Mouse (Mus musculus) heart, embryonic 10.5 days (tissue): Measurements from ENCODE around the gene Ttyh3. TPM values are rescaled to one million over a fixed set of nuclear protein-coding genes. Genes with fewer than 3 reads are reported as not detected.

Experiments used
- DNase-seq: peaks from one replicate; pipeline ENCODE4 v3.0.0-alpha.2; 2017; ENCODE audit warnings: low spot score
- H3K27ac ChIP-seq: fragments of 300-500 bp; sonication (generic); 2 replicates; pipeline ENCODE4 v1.5.1; 2016; ENCODE audit warnings: mild to moderate bottlenecking
- H3K27me3 ChIP-seq: fragments of 300-500 bp; sonication (generic); 2 replicates; pipeline ENCODE4 v1.6.1; 2016; ENCODE audit warnings: mild to moderate bottlenecking; ENCODE audit not compliant: poor library complexity, insufficient read depth, severe bottlenecking
- H3K36me3 ChIP-seq: fragments of 300-500 bp; sonication (generic); 2 replicates; pipeline ENCODE4 v1.6.1; 2016; ENCODE audit warnings: mild to moderate bottlenecking, moderate library complexity
- H3K4me1 ChIP-seq: fragments of 300-500 bp; sonication (generic); 2 replicates; pipeline ENCODE4 v1.6.1; 2016; ENCODE audit warnings: mild to moderate bottlenecking
- H3K4me3 ChIP-seq: fragments of 300-500 bp; sonication (generic); 2 replicates; pipeline ENCODE4 v1.5.1; 2016; ENCODE audit warnings: mild to moderate bottlenecking, moderate library complexity
- H3K9me3 ChIP-seq: fragments of 300-500 bp; sonication (generic); 2 replicates; pipeline ENCODE4 v1.6.1; 2016; ENCODE audit warnings: mild to moderate bottlenecking, moderate library complexity
- WGBS: fragments of 180-500 bp; shearing (Covaris S2); methylation state at CpG from one replicate; pipeline ENCODE4 v1.1.7; 2016; 5-methylcytosine and 5-hydroxymethylcytosine counted together
- polyA plus RNA-seq: library from polyadenylated mRNA; unstranded; fragments of >200 nt; fragmentation: Nextera tagmentation; extraction: Ambion mirVana; gene quantifications from 2 replicates; pipeline ENCODE4 v1.2.1, GENCODE M21; 2016

The Ttyh3 gene
- polyA plus RNA-seq, 1 experiment from 2014 or later: 32.9 TPM

DNA sequence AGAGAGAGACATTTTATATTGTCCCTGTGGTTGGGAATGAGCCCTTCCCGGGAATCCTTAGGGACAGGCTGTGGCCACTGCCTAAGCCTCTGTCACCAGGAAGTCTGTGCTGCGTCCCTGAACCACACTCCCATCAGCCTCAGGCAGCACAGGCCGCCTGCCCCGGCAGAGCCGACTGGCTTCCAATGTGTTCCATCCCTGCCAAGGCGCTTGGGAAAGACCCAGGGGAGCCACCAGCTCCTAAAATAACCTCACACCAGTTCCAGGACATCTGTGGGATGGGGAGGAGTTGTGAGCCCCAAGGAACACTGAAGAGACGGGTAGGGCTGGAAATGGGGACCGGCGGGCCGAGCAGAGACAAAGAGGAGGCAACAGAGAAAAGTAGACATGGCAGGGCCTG, 77.2 kb downstream of the Ttyh3 start:
- no peaks in the 10 kb centered on the region for H3K9me3 ChIP-seq
- H3K4me1 ChIP-seq: peaks cover 30% of the 10 kb centered on the region
- no peak overlapping the region for H3K27ac ChIP-seq
- H3K27me3 ChIP-seq: no peaks in the 10 kb centered on the region
- no peak for DNase-seq
- H3K36me3 ChIP-seq: no peaks in the 10 kb centered on the region
- WGBS: 46% methylated on average over 10 of the region's 10 CpGs
- H3K4me3 ChIP-seq: no peak overlapping the region

DNA sequence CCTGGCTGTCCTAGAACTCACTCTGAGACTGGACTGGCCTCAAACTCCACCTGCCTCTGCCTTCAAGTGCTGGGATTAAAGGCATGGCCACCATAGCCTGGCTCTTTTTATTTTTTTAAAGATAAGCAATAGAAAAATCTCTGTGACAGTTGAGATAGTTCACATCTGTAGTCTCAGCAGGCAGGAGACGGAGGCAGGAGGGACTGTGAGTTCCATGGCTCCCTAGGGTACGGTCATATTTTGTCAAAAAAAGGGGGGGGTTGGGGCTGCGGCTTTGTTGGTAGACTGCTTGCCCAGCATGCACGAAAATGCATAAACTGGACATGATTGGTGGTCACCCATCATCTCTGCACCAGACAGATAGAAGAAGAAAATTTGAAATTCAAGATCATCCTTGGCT, 77.6 kb downstream of the Ttyh3 start:
- 74% methylated on average over 4 of the region's 4 CpGs for WGBS
- peaks cover 31% of the 10 kb centered on the region for H3K4me1 ChIP-seq
- H3K9me3 ChIP-seq: no peaks in the 10 kb centered on the region
- no peak for DNase-seq
- no peaks in the 10 kb centered on the region for H3K36me3 ChIP-seq
- no peaks in the 10 kb centered on the region for H3K27me3 ChIP-seq
- no peak overlapping the region for H3K4me3 ChIP-seq
- no peak overlapping the region for H3K27ac ChIP-seq

Other genes starting within 250 kb of the Ttyh3 start
- gene Eif3b, start 229.7 kb downstream of the Ttyh3 start, polyA plus RNA-seq: 125 and 201 TPM in 2 replicates
- gene Gm4869, start 203.4 kb downstream of the Ttyh3 start, polyA plus RNA-seq: not detected in 2 replicates
- 26.7 and 26.9 TPM in 2 replicates for gene Chst12, start 143.5 kb downstream of the Ttyh3 start, polyA plus RNA-seq
- gene Grifin, start 84.0 kb downstream of the Ttyh3 start, polyA plus RNA-seq: not detected in 2 replicates
- gene Lfng, start 41.7 kb downstream of the Ttyh3 start, polyA plus RNA-seq: 3.8 and 4.7 TPM in 2 replicates
- gene Iqce, start 53.3 kb upstream of the Ttyh3 start, polyA plus RNA-seq: 11.4 and 17.9 TPM in 2 replicates
- gene Brat1, start 56.0 kb upstream of the Ttyh3 start, polyA plus RNA-seq: 18.6 and 19.1 TPM in 2 replicates
- gene Amz1, start 75.1 kb upstream of the Ttyh3 start, polyA plus RNA-seq: 0.55 and 1.2 TPM in 2 replicates
- gene Gna12, start 181.4 kb upstream of the Ttyh3 start, polyA plus RNA-seq: 12.5 and 17.6 TPM in 2 replicates